Mouse (Mus musculus) liver, adult 2 months (tissue): ENCODE measurements at regions not wholly inside any gene's neighbourhood (a gene's known extent, or its start where the extent isn't known, plus 50 kb on each side); places are given as distances from the start of the nearest gene placed in this dataset.

ENCODE experiments used
- DNase-seq: peaks from one replicate; pipeline ENCODE4 v3.0.0-alpha.2; 2011; ENCODE audit warnings: low read depth, low spot score; ENCODE audit errors: extremely low read depth
- H3K27ac ChIP-seq: fragments of 200-500 bp; replicated peaks from 2 replicates; pipeline ENCODE4 v1.5.1; 2012; ENCODE audit warnings: low read depth, mild to moderate bottlenecking, control low read depth, inconsistent platforms, low read length; ENCODE audit not compliant: insufficient read depth
- H3K27me3 ChIP-seq: fragments of 200-500 bp; 2 replicates; pipeline ENCODE4 v1.6.1; 2012; ENCODE audit warnings: mild to moderate bottlenecking, moderate library complexity, low read length, inconsistent platforms; ENCODE audit not compliant: control insufficient read depth, insufficient read depth
- H3K36me3 ChIP-seq: fragments of 200-500 bp; 2 replicates; pipeline ENCODE4 v1.6.1; 2012; ENCODE audit warnings: low read length, inconsistent platforms; ENCODE audit not compliant: control insufficient read depth, insufficient read depth
- H3K4me1 ChIP-seq: fragments of 200-500 bp; 2 replicates; pipeline ENCODE4 v1.6.1; 2011; ENCODE audit warnings: low read length; ENCODE audit not compliant: control insufficient read depth, insufficient read depth
- H3K4me3 ChIP-seq: fragments of 200-500 bp; 2 replicates; pipeline ENCODE4 v1.5.1; 2011; ENCODE audit warnings: low read depth, mild to moderate bottlenecking, control low read depth, low read length, moderate library complexity; ENCODE audit not compliant: insufficient read depth
- H3K79me2 ChIP-seq: fragments of 200-500 bp; 2 replicates; pipeline ENCODE4 v1.6.1; 2012; ENCODE audit warnings: inconsistent platforms, mild to moderate bottlenecking, low read length, moderate library complexity; ENCODE audit not compliant: control insufficient read depth, insufficient read depth
- H3K9ac ChIP-seq: fragments of 200-500 bp; 2 replicates; pipeline ENCODE4 v1.6.1; 2012; ENCODE audit warnings: low read depth, mild to moderate bottlenecking, control low read depth, inconsistent platforms, low read length
- CTCF ChIP-seq: fragments of 200-500 bp; IDR thresholded peaks from 2 replicates; pipeline ENCODE4 v1.5.1; 2011; ENCODE audit warnings: low read depth, low read length, control low read depth
- POLR2A ChIP-seq: fragments of 200-500 bp; IDR thresholded peaks from 2 replicates; pipeline ENCODE4 v1.6.1; 2011; ENCODE audit warnings: low read length, control low read depth; ENCODE audit not compliant: insufficient read depth; ENCODE audit errors: extremely low read depth
- whole genome bisulfite sequencing: fragments of 180-500 bp; shearing (Covaris S2); methylation state at CpG from one replicate; pipeline ENCODE4 v1.1.7; 2018; 5-methylcytosine and 5-hydroxymethylcytosine counted together

DNA sequence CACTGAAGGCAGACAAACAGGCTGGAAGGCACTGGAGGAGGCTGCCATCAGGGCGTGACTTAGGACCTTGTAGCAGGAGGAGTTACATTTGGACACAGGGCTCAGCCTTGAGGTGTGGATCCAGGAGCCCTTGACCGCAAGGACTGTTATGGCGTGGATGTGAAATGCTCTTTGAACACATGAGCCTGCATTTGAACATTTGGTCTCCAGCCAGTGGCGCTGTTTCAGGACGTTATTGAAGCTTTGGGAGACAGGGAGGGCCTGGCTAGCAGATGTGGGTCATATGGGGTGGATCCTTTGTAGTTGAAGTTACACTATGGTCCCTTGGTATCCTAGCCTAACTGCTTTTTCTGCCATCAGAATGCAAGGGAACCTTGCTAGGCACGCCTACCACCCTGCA lies 87.0 kb upstream of the Twist2 start:
- Histone ChIP-seq H3K4me1 (no peaks in the 10 kb centered on the region), H3K9ac (no peak overlapping the region), H3K27me3 (no peaks in the 10 kb centered on the region), H3K27ac (no peak overlapping the region), H3K4me3 (no peak overlapping the region), H3K79me2 (no peaks in the 10 kb centered on the region), H3K36me3 (no peaks in the 10 kb centered on the region)
- 81% methylated on average over 6 of the region's 6 CpGs for WGBS
- DNase-seq = no peak
- no peak for TF ChIP-seq POLR2A
- no peak for TF ChIP-seq CTCF

- 77% methylated on average over 7 of the region's 7 CpGs for WGBS
- no peak overlapping the region for H3K4me3 ChIP-seq
Observed at GRCm38 (mm10) chr1:91715341-91715740, 85.9 kb upstream of the Twist2 start.

GRCm38 (mm10) chr1:91715791-91716190 lies 85.5 kb upstream of the Twist2 start:
- WGBS = 84% methylated on average over 2 of the region's 2 CpGs
- no peaks in the 10 kb centered on the region for H3K4me1 ChIP-seq
- no peaks in the 10 kb centered on the region for H3K27me3 ChIP-seq
- H3K9ac ChIP-seq = no peak overlapping the region
- TF ChIP-seq CTCF (no peak), POLR2A (no peak)
- H3K79me2 ChIP-seq = no peaks in the 10 kb centered on the region
- H3K36me3 ChIP-seq = no peaks in the 10 kb centered on the region
- no peak overlapping the region for H3K27ac ChIP-seq
- H3K4me3 ChIP-seq = no peak overlapping the region
- peak; percentile 20 for DNase-seq

More at GRCm38 (mm10) chr1:91715341-91715740, 85.9 kb upstream of the Twist2 start:
- no peaks in the 10 kb centered on the region for H3K79me2 ChIP-seq
- H3K9ac ChIP-seq = no peak overlapping the region
- no peak overlapping the region for H3K27ac ChIP-seq
- H3K27me3 ChIP-seq = no peaks in the 10 kb centered on the region
- H3K4me1 ChIP-seq = no peaks in the 10 kb centered on the region
- TF ChIP-seq CTCF = no peak
- TF ChIP-seq POLR2A = no peak
- H3K36me3 ChIP-seq = no peaks in the 10 kb centered on the region
- peak; percentile 17 for DNase-seq

GRCm38 (mm10) chr1:91716836-91717235 lies 84.4 kb upstream of the Twist2 start:
- no peak overlapping the region for H3K9ac ChIP-seq
- H3K27me3 ChIP-seq = no peaks in the 10 kb centered on the region
- H3K79me2 ChIP-seq = no peaks in the 10 kb centered on the region
- 100% methylated on average over 2 of the region's 2 CpGs for WGBS
- DNase-seq = no peak
- no peaks in the 10 kb centered on the region for H3K36me3 ChIP-seq
- H3K4me3 ChIP-seq = no peak overlapping the region
- no peaks in the 10 kb centered on the region for H3K4me1 ChIP-seq
- no peak overlapping the region for H3K27ac ChIP-seq
- TF ChIP-seq CTCF (no peak), POLR2A (no peak)

GRCm38 (mm10) chr1:91717961-91718360 lies 83.3 kb upstream of the Twist2 start:
- H3K9ac ChIP-seq = no peak overlapping the region
- H3K36me3 ChIP-seq = no peaks in the 10 kb centered on the region
- DNase-seq = peak; percentile 1
- WGBS = 71% methylated on average over 8 of the region's 8 CpGs
- no peak overlapping the region for H3K27ac ChIP-seq
- no peaks in the 10 kb centered on the region for H3K4me1 ChIP-seq
- no peaks in the 10 kb centered on the region for H3K79me2 ChIP-seq
- no peaks in the 10 kb centered on the region for H3K27me3 ChIP-seq
- TF ChIP-seq CTCF = no peak
- TF ChIP-seq POLR2A = no peak
- no peak overlapping the region for H3K4me3 ChIP-seq

GRCm38 (mm10) chr1:91729246-91729645 lies 72.0 kb upstream of the Twist2 start:
- no peaks in the 10 kb centered on the region for H3K36me3 ChIP-seq
- TF ChIP-seq CTCF (no peak), POLR2A (no peak)
- DNase-seq = no peak
- H3K4me3 ChIP-seq = no peak overlapping the region
- no peak overlapping the region for H3K27ac ChIP-seq
- no peak overlapping the region for H3K9ac ChIP-seq
- WGBS = 86% methylated on average over 11 of the region's 11 CpGs
- H3K4me1 ChIP-seq = no peaks in the 10 kb centered on the region
- no peaks in the 10 kb centered on the region for H3K27me3 ChIP-seq
- no peaks in the 10 kb centered on the region for H3K79me2 ChIP-seq
